ENCODE assay signal across 20 mouse cellular contexts in the genomic region with DNA sequence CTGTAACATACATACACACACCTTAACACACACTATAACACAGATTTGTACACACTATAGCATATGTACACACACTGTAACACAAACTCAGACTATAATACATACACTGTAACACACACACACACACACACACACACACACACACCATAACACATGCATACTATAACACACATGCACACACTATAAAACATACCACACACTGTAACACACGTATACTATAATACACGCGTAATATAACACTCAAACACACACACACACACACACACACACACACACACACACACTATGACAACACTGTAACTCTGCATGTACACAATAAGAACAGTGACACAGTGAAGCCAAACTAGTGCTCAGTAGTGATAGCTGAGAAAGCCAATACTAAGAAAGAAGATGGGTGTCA.
A peak's percentile ranks its signal among the peaks of the same experiment; 100 is the strongest.
DNase-seq lines count a peak whose midpoint lies in the region; ATAC-seq and TF ChIP-seq lines count a peak whose summit lies in the region.
"Had no signal": no experiment of that assay in that cellular context is flagged by ENCODE, and none has a peak within 500 bp of the region (broad histone marks: within the 10 kb centered on the region; RNA-seq: fewer than 3 reads in every experiment).

No protein-coding gene starts in this region.

- H3K9me3 ChIP-seq in embryonic facial prominence, embryonic 11.5 days (replicated peaks; ENCODE audit: control insufficient read depth, low read length): no peaks in the 10 kb centered on the region
- H3K9me3 ChIP-seq in embryonic facial prominence, embryonic 10.5 days: no peaks in the 10 kb centered on the region
- no peaks in the 10 kb centered on the region for H3K9me3 ChIP-seq in liver, embryonic 14.5 days (ENCODE audit: control insufficient read depth, low read length)
- no peaks in the 10 kb centered on the region for H3K9me3 ChIP-seq in liver, embryonic 11.5 days (ENCODE audit: control insufficient read depth, low read length)
- H3K9me3 ChIP-seq in hindbrain, embryonic 14.5 days (ENCODE audit: control insufficient read depth, low read length): no peaks in the 10 kb centered on the region
- H3K9me3 ChIP-seq in midbrain, embryonic 13.5 days: no peaks in the 10 kb centered on the region
- no peaks in the 10 kb centered on the region for H3K9me3 ChIP-seq in forebrain, embryonic 16.5 days (ENCODE audit: control insufficient read depth, low read length)
- H3K9me3 ChIP-seq: embryonic facial prominence, embryonic 13.5 days; heart, embryonic 10.5 days; lung, embryonic 15.5 days had no signal

- no peak overlapping the region for H3K4me3 ChIP-seq in embryonic facial prominence, embryonic 11.5 days (ENCODE audit: low read depth, low read length)
- no peak overlapping the region for H3K4me3 ChIP-seq in embryonic facial prominence, embryonic 10.5 days
- H3K4me3 ChIP-seq in liver, embryonic 14.5 days (ENCODE audit: insufficient read depth in 1 of 2, low read depth in 2 of 2, low read length in 2 of 2): no peak overlapping the region
- H3K4me3 ChIP-seq in liver, embryonic 11.5 days (ENCODE audit: low read depth, low read length): no peak overlapping the region
- H3K4me3 ChIP-seq in hindbrain, embryonic 14.5 days (replicated peaks; ENCODE audit: low read length): no peak overlapping the region
- no peak overlapping the region for H3K4me3 ChIP-seq in midbrain, embryonic 13.5 days (replicated peaks)
- H3K4me3 ChIP-seq in forebrain, embryonic 16.5 days (replicated peaks; ENCODE audit: low read length): no peak overlapping the region
- H3K4me3 ChIP-seq: embryonic facial prominence, embryonic 13.5 days; gastrocnemius, adult 2 months; heart, embryonic 10.5 days; lung, embryonic 15.5 days had no signal

- no peaks in the 10 kb centered on the region for H3K36me3 ChIP-seq in embryonic facial prominence, embryonic 11.5 days (replicated peaks; ENCODE audit: control insufficient read depth, insufficient read depth, low read depth, low read length)
- H3K36me3 ChIP-seq in embryonic facial prominence, embryonic 10.5 days (replicated peaks): no peaks in the 10 kb centered on the region
- no peaks in the 10 kb centered on the region for H3K36me3 ChIP-seq in liver, embryonic 14.5 days (replicated peaks; ENCODE audit: control insufficient read depth, insufficient read depth, low read depth)
- H3K36me3 ChIP-seq in liver, embryonic 11.5 days (ENCODE audit: control insufficient read depth, insufficient read depth, low read length): no peaks in the 10 kb centered on the region
- H3K36me3 ChIP-seq in hindbrain, embryonic 14.5 days (replicated peaks; ENCODE audit: control insufficient read depth, insufficient read depth): no peaks in the 10 kb centered on the region
- no peaks in the 10 kb centered on the region for H3K36me3 ChIP-seq in midbrain, embryonic 13.5 days
- H3K36me3 ChIP-seq in forebrain, embryonic 16.5 days (ENCODE audit: control insufficient read depth, insufficient read depth): no peaks in the 10 kb centered on the region
- H3K36me3 ChIP-seq: embryonic facial prominence, embryonic 13.5 days; heart, embryonic 10.5 days; lung, embryonic 15.5 days had no signal

- no peak for DNase-seq in embryonic facial prominence, embryonic 11.5 days (ENCODE audit: low spot score)
- no peak for DNase-seq in embryonic facial prominence, embryonic 10.5 days (ENCODE audit: low spot score)
- no peak for DNase-seq in liver, embryonic 14.5 days (ENCODE audit: low read depth in 3 of 3, low spot score in 3 of 3)
- DNase-seq in liver, embryonic 11.5 days (ENCODE audit: low spot score): no peak
- no peak for DNase-seq in hindbrain, embryonic 14.5 days (ENCODE audit: low spot score)
- DNase-seq in kidney, postnatal 14 days: no peak
- DNase-seq: adrenal gland, adult 8-10 months; cerebellum, adult 9-10 months; gastrocnemius, adult 2 months; kidney, adult 8-10 months; kidney, postnatal 36 days; layer of hippocampus, adult 9-11 months; liver; lung, postnatal 4 days; thymus, adult 18-20 months had no signal

- no peak overlapping the region for H3K27ac ChIP-seq in embryonic facial prominence, embryonic 11.5 days (replicated peaks; ENCODE audit: low read depth, low read length)
- H3K27ac ChIP-seq in embryonic facial prominence, embryonic 10.5 days (replicated peaks): no peak overlapping the region
- H3K27ac ChIP-seq in liver, embryonic 14.5 days: no peak overlapping the region
- no peak overlapping the region for H3K27ac ChIP-seq in liver, embryonic 11.5 days (ENCODE audit: low read depth, low read length)
- H3K27ac ChIP-seq in hindbrain, embryonic 14.5 days: no peak overlapping the region
- H3K27ac ChIP-seq in midbrain, embryonic 13.5 days: no peak overlapping the region
- no peak overlapping the region for H3K27ac ChIP-seq in forebrain, embryonic 16.5 days (ENCODE audit: low read length)
- H3K27ac ChIP-seq: embryonic facial prominence, embryonic 13.5 days; gastrocnemius, adult 2 months; heart, embryonic 10.5 days; lung, embryonic 15.5 days had no signal

- H3K27me3 ChIP-seq in embryonic facial prominence, embryonic 11.5 days (ENCODE audit: control insufficient read depth, insufficient read depth, low read length): no peaks in the 10 kb centered on the region
- H3K27me3 ChIP-seq in embryonic facial prominence, embryonic 10.5 days (replicated peaks; ENCODE audit: low read depth, poor library complexity, severe bottlenecking): no peaks in the 10 kb centered on the region
- no peaks in the 10 kb centered on the region for H3K27me3 ChIP-seq in liver, embryonic 14.5 days (ENCODE audit: control insufficient read depth, insufficient read depth, low read length)
- no peaks in the 10 kb centered on the region for H3K27me3 ChIP-seq in liver, embryonic 11.5 days (replicated peaks; ENCODE audit: control insufficient read depth, insufficient read depth, low read length)
- no peaks in the 10 kb centered on the region for H3K27me3 ChIP-seq in hindbrain, embryonic 14.5 days (ENCODE audit: control insufficient read depth, insufficient read depth, low read length)
- H3K27me3 ChIP-seq in midbrain, embryonic 13.5 days: no peaks in the 10 kb centered on the region
- H3K27me3 ChIP-seq in forebrain, embryonic 16.5 days (replicated peaks; ENCODE audit: control insufficient read depth, insufficient read depth, low read length): no peaks in the 10 kb centered on the region
- H3K27me3 ChIP-seq: embryonic facial prominence, embryonic 13.5 days; lung, embryonic 15.5 days had no signal

- WGBS in embryonic facial prominence, embryonic 11.5 days: 88% methylated on average over 3 of the region's 3 CpGs
- 92% methylated on average over 3 of the region's 3 CpGs for WGBS in embryonic facial prominence, embryonic 10.5 days
- 76% methylated on average over 3 of the region's 3 CpGs for WGBS in liver, embryonic 14.5 days (ENCODE audit: insufficient replicate concordance)
- WGBS in liver, embryonic 11.5 days: 91% methylated on average over 3 of the region's 3 CpGs
- WGBS in hindbrain, embryonic 14.5 days: 97% methylated on average over 3 of the region's 3 CpGs
- 93% methylated on average over 3 of the region's 3 CpGs for WGBS in midbrain, embryonic 13.5 days
- 91% methylated on average over 3 of the region's 3 CpGs for WGBS in forebrain, embryonic 16.5 days

- H3K9ac ChIP-seq in embryonic facial prominence, embryonic 11.5 days (replicated peaks; ENCODE audit: low read length): no peak overlapping the region
- no peak overlapping the region for H3K9ac ChIP-seq in liver, embryonic 14.5 days (replicated peaks)
- H3K9ac ChIP-seq in liver, embryonic 11.5 days (ENCODE audit: low read depth, low read length): no peak overlapping the region
- no peak overlapping the region for H3K9ac ChIP-seq in hindbrain, embryonic 14.5 days
- H3K9ac ChIP-seq in midbrain, embryonic 13.5 days (replicated peaks): no peak overlapping the region
- no peak overlapping the region for H3K9ac ChIP-seq in forebrain, embryonic 16.5 days (replicated peaks; ENCODE audit: low read depth, low read length)
- H3K9ac ChIP-seq: embryonic facial prominence, embryonic 13.5 days; lung, embryonic 15.5 days had no signal

- TF ChIP-seq EP300 in liver, embryonic 14.5 days (IDR thresholded peaks at IDR 0.05; ENCODE audit: low read depth): no peak

- ATAC-seq in embryonic facial prominence, embryonic 11.5 days (replicated peaks; ENCODE audit: insufficient number of reproducible peaks, low FRiP score, low TSS enrichment, low read depth): peak; percentile 76; the same call in 1 of the 2 replicates
- 0 out of 2 replicates have a peak, but pooled peaks have one; percentile 21 for ATAC-seq in liver, embryonic 14.5 days (ENCODE audit: insufficient read depth)
- ATAC-seq in liver, embryonic 11.5 days (replicated peaks; ENCODE audit: low FRiP score): no peak
- peak; percentile 53; the same call in 1 of the 2 replicates for ATAC-seq in hindbrain, embryonic 14.5 days (ENCODE audit: low FRiP score)
- ATAC-seq in midbrain, embryonic 13.5 days: peak; percentile 73; the same call in 1 of the 2 replicates
- ATAC-seq in forebrain, embryonic 16.5 days: no peak

- H3K4me1 ChIP-seq in embryonic facial prominence, embryonic 11.5 days (ENCODE audit: control insufficient read depth, insufficient read depth, low read length): no peaks in the 10 kb centered on the region
- no peaks in the 10 kb centered on the region for H3K4me1 ChIP-seq in embryonic facial prominence, embryonic 10.5 days
- no peaks in the 10 kb centered on the region for H3K4me1 ChIP-seq in liver, embryonic 14.5 days (replicated peaks; ENCODE audit: control insufficient read depth in 2 of 2, insufficient read depth in 2 of 2, low read length in 1 of 2)
- no peaks in the 10 kb centered on the region for H3K4me1 ChIP-seq in liver, embryonic 11.5 days (replicated peaks; ENCODE audit: control insufficient read depth, insufficient read depth, low read length)
- no peaks in the 10 kb centered on the region for H3K4me1 ChIP-seq in hindbrain, embryonic 14.5 days (replicated peaks; ENCODE audit: control insufficient read depth, insufficient read depth, low read length)
- no peaks in the 10 kb centered on the region for H3K4me1 ChIP-seq in midbrain, embryonic 13.5 days (replicated peaks)
- no peaks in the 10 kb centered on the region for H3K4me1 ChIP-seq in forebrain, embryonic 16.5 days (replicated peaks; ENCODE audit: control insufficient read depth, insufficient read depth, low read length)
- H3K4me1 ChIP-seq: heart, embryonic 10.5 days; lung, embryonic 15.5 days had no signal

- no peak for TF ChIP-seq CTCF in liver, embryonic 14.5 days (IDR thresholded peaks at IDR 0.05; ENCODE audit: low read depth)

- H3K4me2 ChIP-seq in embryonic facial prominence, embryonic 11.5 days (ENCODE audit: low read depth, low read length): no peak overlapping the region
- no peak overlapping the region for H3K4me2 ChIP-seq in liver, embryonic 14.5 days (ENCODE audit: low read depth)
- H3K4me2 ChIP-seq in liver, embryonic 11.5 days: no peak overlapping the region
- H3K4me2 ChIP-seq in hindbrain, embryonic 14.5 days (replicated peaks): no peak overlapping the region
- H3K4me2 ChIP-seq in midbrain, embryonic 13.5 days (replicated peaks): no peak overlapping the region
- H3K4me2 ChIP-seq in forebrain, embryonic 16.5 days (ENCODE audit: low read length): no peak overlapping the region
- H3K4me2 ChIP-seq: embryonic facial prominence, embryonic 13.5 days; lung, embryonic 15.5 days had no signal

Comparison
In these comparisons a context has a peak if more than half of its experiments do, and no peak if none do; other contexts are left out.
1. ATAC-seq: peak in embryonic facial prominence, embryonic 11.5 days (single experiment), liver, embryonic 14.5 days (single experiment), hindbrain, embryonic 14.5 days (single experiment) and midbrain, embryonic 13.5 days (single experiment); none in liver, embryonic 11.5 days (single experiment) and forebrain, embryonic 16.5 days (single experiment).